Mouse (Mus musculus): ENCODE measurements around the gene Il12rb2.

Gene Il12rb2

GRCm38 (mm10) chr6:67375982-67376391 is at the start of gene Il12rb2:
Il12rb2 (minus strand) TSS chr6:67376188.
- peak; percentile 4 for DNase-seq

DNA sequence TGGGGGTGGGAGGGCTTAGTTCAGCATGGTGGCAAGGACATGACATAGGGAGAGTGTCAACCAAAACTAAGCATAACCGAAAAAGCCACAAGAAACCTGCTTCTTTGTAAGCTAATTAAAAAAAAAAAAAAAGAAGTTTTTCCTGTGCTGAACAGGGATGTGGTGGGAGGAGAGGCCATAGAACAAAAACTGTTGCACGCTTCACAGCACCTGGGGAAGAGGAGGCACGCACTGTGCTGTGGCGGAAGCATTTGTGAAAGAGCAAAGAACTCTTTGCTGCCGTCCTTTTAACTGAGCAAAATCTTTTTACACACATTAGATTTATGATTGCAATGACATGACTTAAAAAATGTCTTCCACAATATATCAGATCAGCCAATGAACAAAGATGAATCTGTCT is 45.8 kb upstream of the Il12rb2 start:
- DNase-seq: no peak

DNA sequence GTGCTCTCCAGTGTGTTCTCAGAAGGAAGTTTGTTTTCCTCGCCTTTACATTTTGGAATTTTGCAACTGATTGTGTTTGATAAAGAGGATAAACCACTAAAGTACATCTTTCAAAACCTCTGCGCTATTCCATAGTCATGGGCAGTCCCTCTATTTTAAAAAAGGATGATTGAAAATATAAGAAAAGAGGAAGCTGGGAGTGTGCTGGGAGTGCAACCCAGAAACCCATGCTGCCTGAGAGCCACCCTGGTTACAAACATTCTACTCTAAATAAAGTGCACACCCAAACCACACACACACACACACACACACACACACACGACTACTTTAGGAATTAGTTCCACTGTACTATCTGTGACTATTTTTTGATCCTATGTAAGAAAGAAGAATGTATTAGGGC is 40.6 kb upstream of the Il12rb2 start:
- DNase-seq: no peak

- no peak for DNase-seq
Measured at GRCm38 (mm10) chr6:67415276-67415675, 39.3 kb upstream of the Il12rb2 start.

- no peak for DNase-seq
Measured at GRCm38 (mm10) chr6:67413378-67413777, 37.4 kb upstream of the Il12rb2 start.

GRCm38 (mm10) chr6:67405281-67405682 is 29.3 kb upstream of the Il12rb2 start:
- no peak for DNase-seq

DNA sequence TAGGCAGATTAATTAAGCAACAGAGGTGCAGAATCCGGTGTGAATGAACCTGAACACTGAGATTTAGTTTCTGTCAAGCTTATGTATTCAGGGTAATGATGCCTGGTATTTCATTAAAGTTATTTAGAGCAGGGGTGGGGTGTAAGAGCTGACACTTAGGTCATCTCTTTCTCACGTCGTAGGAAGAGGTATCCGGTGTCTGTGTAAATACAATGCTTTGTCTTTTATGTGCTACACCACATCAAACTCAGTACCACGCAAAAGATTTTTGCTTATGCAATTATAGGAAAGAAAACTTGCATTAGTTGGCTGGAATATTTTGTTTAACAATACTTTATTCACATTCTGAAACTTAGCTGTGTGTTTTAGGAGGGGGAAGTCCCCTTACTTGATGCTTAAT is 23.6 kb upstream of the Il12rb2 start:
- DNase-seq: no peak

GRCm38 (mm10) chr6:67365785-67366184 is 10.2 kb downstream of the Il12rb2 start:
- DNase-seq: no peak

DNA sequence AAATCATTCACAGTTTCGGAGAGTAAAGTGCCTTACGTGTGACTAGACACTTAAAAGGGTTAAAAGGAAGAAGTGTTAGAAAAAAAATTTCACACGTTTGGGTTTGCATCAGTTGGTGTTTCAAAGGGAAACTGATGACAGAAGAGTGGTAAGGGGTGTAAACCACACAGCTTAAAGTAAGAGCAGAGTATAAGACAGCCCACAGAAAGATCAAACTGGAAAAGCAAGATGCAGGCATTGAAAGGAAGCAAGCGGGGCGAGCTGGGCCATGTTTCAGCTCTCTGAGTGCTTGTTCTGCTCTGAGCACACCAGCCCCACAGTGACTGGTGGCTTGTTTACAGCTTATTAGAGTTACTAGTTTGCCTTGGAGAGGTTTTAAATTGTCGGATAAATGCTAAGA is 27.9 kb downstream of the Il12rb2 start:
- no peak for DNase-seq

DNA sequence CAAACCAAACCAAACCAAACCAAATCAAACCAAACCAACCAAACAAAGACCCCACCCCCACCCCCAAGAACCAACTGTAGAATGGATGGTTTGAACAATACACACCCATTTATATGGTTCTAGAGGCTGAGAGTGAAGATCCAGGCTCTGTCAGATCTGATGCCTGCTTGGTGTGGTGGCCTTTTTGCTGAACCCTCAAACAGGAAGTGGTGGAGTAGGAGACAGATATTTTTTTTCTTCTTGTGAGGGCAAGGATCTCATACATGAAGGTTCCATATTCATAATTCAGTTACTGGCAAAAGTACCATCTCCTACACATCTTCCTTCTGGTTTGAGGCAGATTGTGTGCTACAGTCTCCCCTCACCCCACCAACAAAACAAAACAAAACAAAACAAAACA is 36.5 kb downstream of the Il12rb2 start:
- no peak for DNase-seq

- DNase-seq: no peak
Measured at GRCm38 (mm10) chr6:67337943-67338342, 38.0 kb downstream of the Il12rb2 start.

DNA sequence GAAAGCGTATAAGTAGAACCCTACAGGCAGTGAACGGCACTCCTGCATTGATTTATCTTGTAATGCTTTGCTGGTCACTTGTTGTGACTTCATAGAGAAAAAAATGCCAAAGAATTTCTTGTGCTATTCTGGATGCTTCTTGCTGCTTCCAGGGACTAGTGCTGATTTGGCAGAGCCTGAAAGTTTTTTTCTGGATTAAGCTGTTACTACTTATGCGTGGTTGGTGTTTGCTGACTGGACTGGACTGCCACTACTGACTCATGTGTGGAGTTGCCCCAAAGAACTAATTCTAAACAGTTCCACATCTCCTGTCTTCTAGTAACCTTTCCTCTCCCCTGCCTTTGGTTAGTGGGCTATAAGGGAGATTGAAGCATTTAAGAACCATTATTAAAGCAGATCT is 52.2 kb downstream of the Il12rb2 start:
- DNase-seq: no peak

GRCm38 (mm10) chr6:67318451-67318850 is 57.5 kb downstream of the Il12rb2 start:
- peak; percentile 84 for DNase-seq

DNA sequence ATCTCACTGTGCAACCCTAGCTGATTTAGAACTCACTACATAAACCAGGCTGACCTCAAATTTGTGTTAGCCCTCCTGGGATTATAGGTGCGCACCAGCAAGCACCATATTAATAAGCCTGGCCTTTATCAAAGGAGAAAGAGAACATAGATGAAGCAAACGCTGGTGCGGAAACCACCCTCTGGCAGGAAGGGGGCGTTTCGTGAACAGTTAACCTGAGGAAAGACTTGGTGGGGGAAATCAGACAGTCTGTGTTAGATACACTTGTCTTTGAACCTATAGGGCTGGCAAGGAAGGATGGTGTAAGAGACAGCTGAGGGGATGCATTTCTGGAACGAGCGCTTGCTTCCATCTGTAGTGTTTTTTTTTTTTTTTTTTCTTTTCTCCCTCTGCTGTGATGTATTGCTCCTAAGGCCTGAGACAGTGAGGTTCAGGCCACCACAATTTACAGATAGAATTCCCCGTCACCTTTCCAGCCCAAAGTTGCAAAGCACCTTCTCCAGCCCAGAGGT is 58.1 kb downstream of the Il12rb2 start:
- DNase-seq: no peak

GRCm38 (mm10) chr6:67317068-67317467 is 58.9 kb downstream of the Il12rb2 start:
- no peak for DNase-seq

GRCm38 (mm10) chr6:67314697-67315096 is 61.3 kb downstream of the Il12rb2 start:
- DNase-seq: no peak

DNA sequence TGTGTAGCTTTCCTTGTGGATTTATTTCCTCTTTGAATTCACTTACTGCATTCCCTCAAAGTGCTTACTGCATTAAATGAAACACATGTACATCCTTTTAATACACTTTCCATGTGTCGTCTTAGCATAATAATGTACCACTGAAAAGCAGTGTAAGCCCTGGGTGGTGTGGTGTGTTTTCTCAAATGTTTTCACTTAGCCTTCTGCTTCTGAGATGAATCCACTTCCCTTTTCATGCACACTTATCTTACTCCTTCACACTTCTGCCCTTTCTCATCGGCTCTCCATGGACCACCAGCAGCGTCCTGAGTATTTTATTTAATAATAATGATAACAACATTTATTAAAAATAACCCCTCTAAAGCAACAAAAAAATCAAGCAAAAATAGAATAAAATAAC is 66.2 kb downstream of the Il12rb2 start:
- DNase-seq: no peak

GRCm38 (mm10) chr6:67308994-67309393 is 67.0 kb downstream of the Il12rb2 start:
- no peak for DNase-seq

DNA sequence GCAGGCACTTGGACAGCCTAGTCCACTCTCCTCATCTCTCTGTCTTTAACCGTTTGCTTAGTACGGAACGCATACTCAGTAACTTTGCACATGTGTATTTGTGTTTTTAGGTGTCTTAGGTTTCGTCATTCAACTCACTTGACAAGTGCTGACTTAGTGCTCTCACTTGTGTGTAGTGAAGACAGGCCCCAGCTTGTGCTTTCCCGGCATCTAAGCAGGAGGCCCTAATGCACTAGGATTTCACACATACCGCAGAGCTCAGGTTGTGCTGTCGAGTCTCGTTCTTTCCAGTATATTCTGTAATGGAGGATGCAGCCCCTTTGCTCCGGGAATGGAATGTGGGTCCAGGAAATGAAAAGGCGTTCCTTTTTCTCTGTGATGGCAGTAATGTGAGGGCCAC is 72.8 kb downstream of the Il12rb2 start:
- DNase-seq: no peak

GRCm38 (mm10) chr6:67302471-67302870 is 73.5 kb downstream of the Il12rb2 start:
- DNase-seq: no peak

GRCm38 (mm10) chr6:67301230-67301629 is 74.8 kb downstream of the Il12rb2 start:
- no peak for DNase-seq

GRCm38 (mm10) chr6:67300710-67301163 is 75.3 kb downstream of the Il12rb2 start:
- DNase-seq: no peak

- DNase-seq: no peak
Measured at GRCm38 (mm10) chr6:67300300-67300699, 75.7 kb downstream of the Il12rb2 start.

GRCm38 (mm10) chr6:67298742-67299141 is 77.2 kb downstream of the Il12rb2 start:
- DNase-seq: no peak

DNA sequence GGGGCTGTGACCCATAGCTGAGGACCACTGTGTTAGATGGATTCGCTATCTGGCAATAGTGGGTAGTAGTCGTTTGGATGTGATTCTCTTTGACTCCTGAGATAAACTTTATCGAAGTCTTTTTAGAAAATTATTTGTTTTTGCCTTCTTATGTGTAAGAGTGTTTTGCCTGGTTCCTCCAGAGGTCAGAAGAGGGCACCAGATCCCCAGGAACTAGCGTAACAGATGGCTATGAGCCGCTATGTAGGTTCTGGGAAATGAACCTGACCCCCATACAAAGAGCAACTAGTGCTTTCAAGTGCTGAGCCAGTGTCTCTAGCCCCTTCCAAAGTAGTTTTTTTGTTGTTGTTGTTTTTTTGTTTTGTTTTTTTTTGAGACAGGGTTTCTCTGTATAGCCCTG is 79.9 kb downstream of the Il12rb2 start:
- no peak for DNase-seq

Data from right cerebral cortex, postnatal 14 days (tissue).